Mouse (Mus musculus) C2C12 (cell line): ENCODE data around the gene Acbd4.

Experiments
- FOSL1 ChIP-seq: IDR thresholded peaks from one replicate; pipeline ENCODE4 v1.8.0; 2011; ENCODE audit warnings: mild to moderate bottlenecking, low read length; ENCODE audit not compliant: poor library complexity, insufficient read depth, severe bottlenecking
- USF1 ChIP-seq: IDR thresholded peaks from one replicate; pipeline ENCODE4 v1.6.1; 2011; ENCODE audit warnings: low read depth, mild to moderate bottlenecking, control low read depth, moderate library complexity

GRCm38 (mm10) chr11:103120315-103120714 is 18.8 kb downstream of the Acbd4 start:
- TF ChIP-seq FOSL1 (no peak), USF1 (no peak)
